Mouse (Mus musculus) intestine, postnatal 0 days (tissue): ENCODE measurements around the gene Eno3. TPM values are rescaled to one million over a fixed set of nuclear protein-coding genes. Genes with fewer than 3 reads are reported as not detected.

Experiments
- ATAC-seq: fragments of 200-750 bp; cut with Nextera tagmentation; 2 replicates; pipeline ENCODE4 v1.8.0; 2017; ENCODE audit warnings: mild to moderate bottlenecking, moderate TSS enrichment, moderate library complexity
- H3K27ac ChIP-seq: fragments of 300-500 bp; sonication (generic); 2 replicates; pipeline ENCODE4 v1.5.1; 2014; ENCODE audit warnings: mild to moderate bottlenecking, low read depth, low read length, moderate library complexity
- H3K27me3 ChIP-seq: fragments of 300-500 bp; sonication (generic); replicated peaks from 2 replicates; pipeline ENCODE4 v1.6.1; 2014; ENCODE audit warnings: low read length, mixed read lengths; ENCODE audit not compliant: control insufficient read depth, insufficient read depth
- H3K36me3 ChIP-seq: fragments of 300-500 bp; sonication (generic); 2 replicates; pipeline ENCODE4 v1.6.1; 2014; ENCODE audit warnings: mild to moderate bottlenecking, moderate library complexity; ENCODE audit not compliant: control insufficient read depth, insufficient read depth
- H3K4me1 ChIP-seq: fragments of 300-500 bp; sonication (generic); replicated peaks from 2 replicates; pipeline ENCODE4 v1.6.1; 2014; ENCODE audit warnings: antibody characterized with exemption, low read length, mixed read lengths; ENCODE audit not compliant: control insufficient read depth, insufficient read depth
- H3K4me2 ChIP-seq: fragments of 300-500 bp; sonication (generic); replicated peaks from 2 replicates; pipeline ENCODE4 v1.6.1; 2014; ENCODE audit warnings: low read depth, mild to moderate bottlenecking, moderate library complexity
- H3K4me3 ChIP-seq: fragments of 300-500 bp; sonication (generic); 2 replicates; pipeline ENCODE4 v1.5.1; 2014; ENCODE audit warnings: low read depth, low read length
- H3K9ac ChIP-seq: fragments of 300-500 bp; sonication (generic); 2 replicates; pipeline ENCODE4 v1.6.1; 2014; ENCODE audit warnings: mild to moderate bottlenecking, low read depth, low read length
- H3K9me3 ChIP-seq: fragments of 300-500 bp; sonication (generic); 2 replicates; pipeline ENCODE4 v1.6.1; 2016; ENCODE audit warnings: mixed run types; ENCODE audit not compliant: control insufficient read depth
- CTCF ChIP-seq: sonication (generic); IDR thresholded peaks from 2 replicates; pipeline ENCODE4 v1.5.1; 2016; ENCODE audit warnings: low read depth, mild to moderate bottlenecking, control low read depth, antibody characterized with exemption, moderate library complexity
- WGBS: fragments of 180-500 bp; shearing (Covaris S2); extraction: QIAGEN DNeasy Blood & Tissue Kit; methylation state at CpG from one replicate; pipeline ENCODE4 v1.1.7; 2014; 5-methylcytosine and 5-hydroxymethylcytosine counted together
- polyA plus RNA-seq: library from polyadenylated mRNA; unstranded; fragments of >200 nt; fragmentation: Nextera tagmentation; extraction: Ambion mirVana; gene quantifications from 2 replicates; pipeline ENCODE4 v1.2.1, GENCODE M21; 2015

Eno3 gene
- polyA plus RNA-seq, 1 experiment from 2014 or later: 5.9 TPM

- Histone ChIP-seq H3K27me3 (no peaks in the 10 kb centered on the region), H3K4me1 (no peaks in the 10 kb centered on the region), H3K9ac (no peak overlapping the region; the same call in 1 of the 2 replicates), H3K9me3 (no peaks in the 10 kb centered on the region), H3K4me3 (peak overlapping the region; percentile 63), H3K27ac (no peak overlapping the region), H3K36me3 (peaks cover 45% of the 10 kb centered on the region), H3K4me2 (peak overlapping the region; percentile 93)
- TF ChIP-seq CTCF: no peak
- no peak for ATAC-seq
- 53% methylated on average over 14 of the region's 14 CpGs for WGBS
These were observed 10.5 kb downstream of the Eno3 start for GRCm38 (mm10) chr11:70667271-70668150.

GRCm38 (mm10) chr11:70668335-70668770 lies 11.4 kb downstream of the Eno3 start:
- Histone ChIP-seq H3K4me2 (peak overlapping the region; percentile 93), H3K36me3 (peaks cover 40% of the 10 kb centered on the region), H3K9me3 (no peaks in the 10 kb centered on the region), H3K27me3 (no peaks in the 10 kb centered on the region), H3K4me1 (no peaks in the 10 kb centered on the region), H3K4me3 (peak overlapping the region; percentile 63), H3K9ac (peak overlapping the region; percentile 32), H3K27ac (no peak overlapping the region)
- peak; percentile 29 for ATAC-seq
- no peak for TF ChIP-seq CTCF
- WGBS: under 1% methylated on average over 15 of the region's 15 CpGs

- peak within 1 kb of the TSS; percentile 93 for H3K4me2 ChIP-seq
- peak; percentile 98 for ATAC-seq
- no peak for TF ChIP-seq CTCF
- peak within 1 kb of the TSS; percentile 59 for H3K9ac ChIP-seq
- H3K36me3 ChIP-seq: peaks cover 40% of the 10 kb centered on the region
- no peaks in the 10 kb centered on the region for H3K4me1 ChIP-seq
- under 1% methylated on average over 44 of the region's 44 CpGs for WGBS
- peak within 1 kb of the TSS; percentile 88 for H3K27ac ChIP-seq
- H3K4me3 ChIP-seq: peak within 1 kb of the TSS; percentile 63
- no peaks in the 10 kb centered on the region for H3K27me3 ChIP-seq
- no peaks in the 10 kb centered on the region for H3K9me3 ChIP-seq
These were observed 11.9 kb downstream of the Eno3 start, which contains the start of gene Spag7 for GRCm38 (mm10) chr11:70668771-70669505. TSS of gene Spag7 (minus strand) at chr11:70669416.

- peak overlapping the region; percentile 63 for H3K4me3 ChIP-seq
- ATAC-seq: no peak
- under 1% methylated on average over 31 of the region's 31 CpGs for WGBS
- peak overlapping the region; percentile 88 for H3K27ac ChIP-seq
- H3K4me1 ChIP-seq: no peaks in the 10 kb centered on the region
- no peaks in the 10 kb centered on the region for H3K9me3 ChIP-seq
- peak overlapping the region; percentile 59 for H3K9ac ChIP-seq
- peak overlapping the region; percentile 93 for H3K4me2 ChIP-seq
- no peaks in the 10 kb centered on the region for H3K27me3 ChIP-seq
- TF ChIP-seq CTCF: peak; percentile 70
- peaks cover 40% of the 10 kb centered on the region for H3K36me3 ChIP-seq
These were observed 12.8 kb downstream of the Eno3 start for GRCm38 (mm10) chr11:70669582-70670345.

- no peak for ATAC-seq
- Histone ChIP-seq H3K4me2 (peak overlapping the region; percentile 93), H3K4me3 (0 out of 2 replicates have a peak overlapping the region, but pooled peaks have one; percentile 63), H3K27ac (peak overlapping the region; percentile 9; the same call in 1 of the 2 replicates), H3K27me3 (no peaks in the 10 kb centered on the region), H3K9me3 (no peaks in the 10 kb centered on the region), H3K36me3 (peaks cover 42% of the 10 kb centered on the region), H3K4me1 (no peaks in the 10 kb centered on the region), H3K9ac (no peak overlapping the region)
- TF ChIP-seq CTCF: no peak
- WGBS: 39% methylated on average over 14 of the region's 14 CpGs
These were observed 13.5 kb downstream of the Eno3 start for GRCm38 (mm10) chr11:70670483-70670882.
